Mouse (Mus musculus): ENCODE results near the gene Fbxo42.

- TF ChIP-seq GATA1 (IDR thresholded peaks at IDR 0.05; ENCODE audit: borderline replicate concordance, low read length) (no peak), FLI1 (IDR thresholded peaks at IDR 0.05; ENCODE audit: low read length) (no peak)
Measured at GRCm38 (mm10) chr4:141101291-141101690, 46.4 kb upstream of the Fbxo42 start.

Data from megakaryocyte, embryonic 14.5 days (primary cell).